Mouse (Mus musculus): ENCODE data around the gene Ccr9. TPM values are rescaled to one million over a fixed set of nuclear protein-coding genes. Genes with fewer than 3 reads are reported as not detected.

The Ccr9 gene
- polyA plus RNA-seq (2012; ENCODE audit: insufficient read depth, insufficient read length, missing spikeins), result not detected in 2 replicates

GRCm38 (mm10) chr9:123678327-123679105 lies at the start of gene Ccr9, which contains the start of gene Slc6a20a:
TSS of gene Ccr9 (plus strand) at chr9:123678439.
TSS of gene Slc6a20a (minus strand) at chr9:123678885.
- TF ChIP-seq CTCF (IDR thresholded peaks at IDR 0.05; ENCODE audit: low read depth, low read length), result no peak
- TF ChIP-seq POLR2A (IDR thresholded peaks at IDR 0.05; ENCODE audit: borderline replicate concordance, low read depth, low read length), result no peak
- H3K4me3 ChIP-seq (ENCODE audit: insufficient read depth, low read length), result peak within 1 kb of the TSS; percentile 58
- H3K27ac ChIP-seq (ENCODE audit: insufficient read depth, low read depth, low read length), result no peak within 1 kb of the TSS
- H3K4me1 ChIP-seq (ENCODE audit: control insufficient read depth, insufficient read depth, low read length), result peaks cover 14% of the 10 kb centered on the region

- no peak for TF ChIP-seq CTCF (IDR thresholded peaks at IDR 0.05; ENCODE audit: low read depth, low read length)
- H3K4me1 ChIP-seq (ENCODE audit: control insufficient read depth, insufficient read depth, low read length), result no peaks in the 10 kb centered on the region; the same call in 1 of the 2 replicates
- H3K27ac ChIP-seq (ENCODE audit: insufficient read depth, low read depth, low read length), result no peak overlapping the region
- H3K4me3 ChIP-seq (ENCODE audit: insufficient read depth, low read length), result no peak overlapping the region
These were observed 46.6 kb upstream of the Ccr9 start for GRCm38 (mm10) chr9:123631666-123632065.

- TF ChIP-seq CTCF (IDR thresholded peaks at IDR 0.05; ENCODE audit: low read depth, low read length), result no peak
- no peak for TF ChIP-seq POLR2A (IDR thresholded peaks at IDR 0.05; ENCODE audit: borderline replicate concordance, low read depth, low read length)
- Histone ChIP-seq H3K4me1 (ENCODE audit: control insufficient read depth, insufficient read depth, low read length) (no peaks in the 10 kb centered on the region; the same call in 1 of the 2 replicates), H3K4me3 (ENCODE audit: insufficient read depth, low read length) (no peak within 1 kb of the TSS), H3K27ac (ENCODE audit: insufficient read depth, low read depth, low read length) (no peak within 1 kb of the TSS)
These were observed 46.0 kb upstream of the Ccr9 start, which contains the start of gene Slc6a20b for GRCm38 (mm10) chr9:123632281-123632680. TSS of gene Slc6a20b (minus strand) at chr9:123632565.

GRCm38 (mm10) chr9:123632993-123633392 lies 45.2 kb upstream of the Ccr9 start:
- TF ChIP-seq CTCF (IDR thresholded peaks at IDR 0.05; ENCODE audit: low read depth, low read length) (no peak), POLR2A (IDR thresholded peaks at IDR 0.05; ENCODE audit: borderline replicate concordance, low read depth, low read length) (no peak)
- no peaks in the 10 kb centered on the region; the same call in 1 of the 2 replicates for H3K4me1 ChIP-seq (ENCODE audit: control insufficient read depth, insufficient read depth, low read length)
- H3K4me3 ChIP-seq (ENCODE audit: insufficient read depth, low read length), result no peak overlapping the region
- H3K27ac ChIP-seq (ENCODE audit: insufficient read depth, low read depth, low read length), result no peak overlapping the region

- TF ChIP-seq CTCF (IDR thresholded peaks at IDR 0.05; ENCODE audit: low read depth, low read length), result no peak
- no peak for TF ChIP-seq POLR2A (IDR thresholded peaks at IDR 0.05; ENCODE audit: borderline replicate concordance, low read depth, low read length)
- Histone ChIP-seq H3K27ac (ENCODE audit: insufficient read depth, low read depth, low read length) (no peak overlapping the region), H3K4me1 (ENCODE audit: control insufficient read depth, insufficient read depth, low read length) (peaks cover 2% of the 10 kb centered on the region; the same call in 1 of the 2 replicates), H3K4me3 (ENCODE audit: insufficient read depth, low read length) (no peak overlapping the region)
These were observed 41.5 kb upstream of the Ccr9 start for GRCm38 (mm10) chr9:123636771-123637170.

GRCm38 (mm10) chr9:123638231-123638630 lies 40.0 kb upstream of the Ccr9 start:
- Histone ChIP-seq H3K4me1 (ENCODE audit: control insufficient read depth, insufficient read depth, low read length) (0 out of 2 replicates have a peak, but pooled peaks cover 2% of the 10 kb centered on the region), H3K4me3 (ENCODE audit: insufficient read depth, low read length) (no peak overlapping the region), H3K27ac (ENCODE audit: insufficient read depth, low read depth, low read length) (no peak overlapping the region)
- TF ChIP-seq POLR2A (IDR thresholded peaks at IDR 0.05; ENCODE audit: borderline replicate concordance, low read depth, low read length) (no peak), CTCF (IDR thresholded peaks at IDR 0.05; ENCODE audit: low read depth, low read length) (no peak)

- Histone ChIP-seq H3K27ac (ENCODE audit: insufficient read depth, low read depth, low read length) (no peak overlapping the region), H3K4me1 (ENCODE audit: control insufficient read depth, insufficient read depth, low read length) (0 out of 2 replicates have a peak, but pooled peaks cover 2% of the 10 kb centered on the region), H3K4me3 (ENCODE audit: insufficient read depth, low read length) (no peak overlapping the region)
- TF ChIP-seq CTCF (IDR thresholded peaks at IDR 0.05; ENCODE audit: low read depth, low read length), result peak; percentile 57
- TF ChIP-seq POLR2A (IDR thresholded peaks at IDR 0.05; ENCODE audit: borderline replicate concordance, low read depth, low read length), result no peak
These were observed 39.6 kb upstream of the Ccr9 start for GRCm38 (mm10) chr9:123638668-123639089.

- H3K4me3 ChIP-seq (ENCODE audit: insufficient read depth, low read length), result no peak overlapping the region
- H3K4me1 ChIP-seq (ENCODE audit: control insufficient read depth, insufficient read depth, low read length), result 0 out of 2 replicates have a peak, but pooled peaks cover 2% of the 10 kb centered on the region
- H3K27ac ChIP-seq (ENCODE audit: insufficient read depth, low read depth, low read length), result no peak overlapping the region
- TF ChIP-seq CTCF (IDR thresholded peaks at IDR 0.05; ENCODE audit: low read depth, low read length), result no peak
- TF ChIP-seq POLR2A (IDR thresholded peaks at IDR 0.05; ENCODE audit: borderline replicate concordance, low read depth, low read length), result no peak
These were observed 38.1 kb upstream of the Ccr9 start for GRCm38 (mm10) chr9:123640106-123640505.

- TF ChIP-seq CTCF (IDR thresholded peaks at IDR 0.05; ENCODE audit: low read depth, low read length) (no peak), POLR2A (IDR thresholded peaks at IDR 0.05; ENCODE audit: borderline replicate concordance, low read depth, low read length) (no peak)
- H3K4me3 ChIP-seq (ENCODE audit: insufficient read depth, low read length), result no peak overlapping the region
- no peak overlapping the region for H3K27ac ChIP-seq (ENCODE audit: insufficient read depth, low read depth, low read length)
- no peaks in the 10 kb centered on the region for H3K4me1 ChIP-seq (ENCODE audit: control insufficient read depth, insufficient read depth, low read length)
These were observed 28.3 kb upstream of the Ccr9 start for GRCm38 (mm10) chr9:123649785-123650511.

Measured in bone marrow macrophage, adult 2 months (primary cell).